Comparison of ENCODE assay signal across 12 mouse cellular contexts in genomic region chr4:43260096-43260495, GRCm38 (mm10). TPM values are rescaled to one million over a fixed set of nuclear protein-coding genes. Genes with fewer than 3 reads are reported as not detected.
DNase-seq lines count a peak whose midpoint lies in the region; ATAC-seq and TF ChIP-seq lines count a peak whose summit lies in the region.
"Had no signal": no experiment of that assay in that cellular context is flagged by ENCODE, and none has a peak within 500 bp of the region (broad histone marks: within the 10 kb centered on the region; RNA-seq: fewer than 3 reads in every experiment).

No protein-coding gene starts in this region.

- peak; percentile 4 for DNase-seq in embryo, embryonic 11 days
- DNase-seq in embryo, embryonic 10.5 days (ENCODE audit: low spot score): no peak
- DNase-seq in lung, embryonic 14.5 days: peak; percentile 60
- no peak for DNase-seq in lung, postnatal 0 days (ENCODE audit: low spot score)
- DNase-seq in embryonic facial prominence, embryonic 11.5 days (ENCODE audit: low spot score): peak; percentile 7
- DNase-seq in lung, postnatal 14 days: peak; percentile 31
- no peak for DNase-seq in forebrain, embryonic 14.5 days (ENCODE audit: low spot score)
- no peak for DNase-seq in left cerebral cortex, postnatal 4 days
- DNase-seq: cerebellum, adult 11-12 months; midbrain, embryonic 14.5 days; thymus, adult 2 months had no signal

- no peaks in the 10 kb centered on the region for H3K9me3 ChIP-seq in lung, embryonic 14.5 days (ENCODE audit: low read depth, low read length)
- no peaks in the 10 kb centered on the region for H3K9me3 ChIP-seq in lung, postnatal 0 days (ENCODE audit: low read length)
- no peaks in the 10 kb centered on the region for H3K9me3 ChIP-seq in embryonic facial prominence, embryonic 11.5 days (replicated peaks; ENCODE audit: control insufficient read depth, low read length)
- no peaks in the 10 kb centered on the region for H3K9me3 ChIP-seq in forebrain, embryonic 14.5 days (replicated peaks; ENCODE audit: control insufficient read depth, low read length)
- H3K9me3 ChIP-seq: neural tube, embryonic 12.5 days had no signal

- H3K4me3 ChIP-seq in lung, embryonic 14.5 days (ENCODE audit: low read depth, low read length): no peak overlapping the region
- H3K4me3 ChIP-seq in lung, postnatal 0 days (ENCODE audit: low read depth, low read length): no peak overlapping the region
- H3K4me3 ChIP-seq in embryonic facial prominence, embryonic 11.5 days (ENCODE audit: low read depth, low read length): no peak overlapping the region
- no peak overlapping the region for H3K4me3 ChIP-seq in forebrain, embryonic 14.5 days (ENCODE audit: low read depth, low read length)
- H3K4me3 ChIP-seq: neural tube, embryonic 12.5 days had no signal

- H3K36me3 ChIP-seq in lung, embryonic 14.5 days (ENCODE audit: insufficient read depth): no peaks in the 10 kb centered on the region
- no peaks in the 10 kb centered on the region for H3K36me3 ChIP-seq in lung, postnatal 0 days (ENCODE audit: insufficient read depth, low read length)
- H3K36me3 ChIP-seq in embryonic facial prominence, embryonic 11.5 days (replicated peaks; ENCODE audit: control insufficient read depth, insufficient read depth, low read depth, low read length): no peaks in the 10 kb centered on the region
- peaks cover 53% of the 10 kb centered on the region for H3K36me3 ChIP-seq in forebrain, embryonic 14.5 days (ENCODE audit: control insufficient read depth, insufficient read depth, low read length)

- intact Hi-C loops in left cerebral cortex, postnatal 4 days (cut with DNase I): no loop called here

- TF ChIP-seq EP300 in lung, postnatal 0 days (IDR thresholded peaks at IDR 0.05): no peak

- no peak for ATAC-seq in lung, embryonic 14.5 days (ENCODE audit: insufficient read depth)
- no peak for ATAC-seq in lung, postnatal 0 days
- no peak for ATAC-seq in embryonic facial prominence, embryonic 11.5 days (replicated peaks; ENCODE audit: insufficient number of reproducible peaks, low FRiP score, low TSS enrichment, low read depth)
- no peak for ATAC-seq in forebrain, embryonic 14.5 days

- no peak overlapping the region for H3K27ac ChIP-seq in lung, embryonic 14.5 days (ENCODE audit: low read depth)
- H3K27ac ChIP-seq in lung, postnatal 0 days (ENCODE audit: low read length): no peak overlapping the region
- H3K27ac ChIP-seq in embryonic facial prominence, embryonic 11.5 days (replicated peaks; ENCODE audit: low read depth, low read length): no peak overlapping the region
- H3K27ac ChIP-seq in forebrain, embryonic 14.5 days (ENCODE audit: low read depth, low read length): no peak overlapping the region
- H3K27ac ChIP-seq: neural tube, embryonic 12.5 days had no signal

- no peak overlapping the region for H3K4me2 ChIP-seq in lung, embryonic 14.5 days
- no peak overlapping the region for H3K4me2 ChIP-seq in lung, postnatal 0 days (replicated peaks; ENCODE audit: low read depth, low read length)
- no peak overlapping the region for H3K4me2 ChIP-seq in embryonic facial prominence, embryonic 11.5 days (ENCODE audit: low read depth, low read length)
- H3K4me2 ChIP-seq in forebrain, embryonic 14.5 days (ENCODE audit: low read length): no peak overlapping the region
- H3K4me2 ChIP-seq: neural tube, embryonic 12.5 days had no signal

- TF ChIP-seq CTCF in lung, embryonic 14.5 days (IDR thresholded peaks at IDR 0.05; ENCODE audit: low read depth): no peak
- TF ChIP-seq CTCF in lung, postnatal 0 days (IDR thresholded peaks at IDR 0.05): no peak

- 46% methylated on average over 5 of the region's 5 CpGs for WGBS in lung, embryonic 14.5 days
- 42% methylated on average over 5 of the region's 5 CpGs for WGBS in lung, postnatal 0 days
- 71% methylated on average over 5 of the region's 5 CpGs for WGBS in embryonic facial prominence, embryonic 11.5 days
- WGBS in forebrain, embryonic 14.5 days: 77% methylated on average over 5 of the region's 5 CpGs

- no peaks in the 10 kb centered on the region for H3K27me3 ChIP-seq in lung, embryonic 14.5 days (ENCODE audit: insufficient read depth, low read length)
- no peaks in the 10 kb centered on the region for H3K27me3 ChIP-seq in lung, postnatal 0 days (replicated peaks; ENCODE audit: insufficient read depth, low read length)
- H3K27me3 ChIP-seq in embryonic facial prominence, embryonic 11.5 days (ENCODE audit: control insufficient read depth, insufficient read depth, low read length): no peaks in the 10 kb centered on the region
- no peaks in the 10 kb centered on the region for H3K27me3 ChIP-seq in forebrain, embryonic 14.5 days (replicated peaks; ENCODE audit: control insufficient read depth, insufficient read depth, low read length)
- H3K27me3 ChIP-seq: neural tube, embryonic 12.5 days had no signal

- H3K9ac ChIP-seq in lung, embryonic 14.5 days: no peak overlapping the region
- H3K9ac ChIP-seq in lung, postnatal 0 days (replicated peaks; ENCODE audit: low read depth): no peak overlapping the region
- H3K9ac ChIP-seq in embryonic facial prominence, embryonic 11.5 days (replicated peaks; ENCODE audit: low read length): no peak overlapping the region
- H3K9ac ChIP-seq in forebrain, embryonic 14.5 days (ENCODE audit: low read length): no peak overlapping the region
- H3K9ac ChIP-seq: neural tube, embryonic 12.5 days had no signal

- H3K4me1 ChIP-seq in lung, embryonic 14.5 days (ENCODE audit: insufficient read depth): no peaks in the 10 kb centered on the region
- no peaks in the 10 kb centered on the region for H3K4me1 ChIP-seq in lung, postnatal 0 days (ENCODE audit: insufficient read depth, low read depth, low read length)
- no peaks in the 10 kb centered on the region; the same call in 1 of the 2 replicates for H3K4me1 ChIP-seq in embryonic facial prominence, embryonic 11.5 days (ENCODE audit: control insufficient read depth, insufficient read depth, low read length)
- no peaks in the 10 kb centered on the region for H3K4me1 ChIP-seq in forebrain, embryonic 14.5 days (ENCODE audit: control insufficient read depth, insufficient read depth, low read length)
- H3K4me1 ChIP-seq: neural tube, embryonic 12.5 days had no signal

RNA-seq across cellular contexts. Expression of gene Atp8b5, which starts 6.9 kb away (rescaled TPM):
- 0.28 and 0.42 TPM in 2 replicates for polyA plus RNA-seq in lung, embryonic 14.5 days (2014; fragmentation: Nextera tagmentation; extraction: Ambion mirVana)
- 0.14 and 0.21 TPM in 2 replicates for polyA plus RNA-seq in lung, postnatal 0 days (2015; fragmentation: Nextera tagmentation; extraction: Ambion mirVana)
- polyA plus RNA-seq in embryonic facial prominence, embryonic 11.5 days (2014; fragmentation: Nextera tagmentation; extraction: Ambion mirVana): 0.40 and 0.58 TPM in 2 replicates
- polyA plus RNA-seq in forebrain, embryonic 14.5 days (2014; fragmentation: Nextera tagmentation; extraction: Ambion mirVana): 0.46 and 0.79 TPM in 2 replicates
- under 1 TPM; 0.26 to 0.34 TPM for total RNA-seq in left cerebral cortex, postnatal 4 days (2021)

Comparison
In these comparisons a context has a peak if more than half of its experiments do, and no peak if none do; other contexts are left out.
1. DNase-seq: peak in embryo, embryonic 11 days (single experiment), lung, embryonic 14.5 days (single experiment), embryonic facial prominence, embryonic 11.5 days (single experiment) and lung, postnatal 14 days (single experiment); none in embryo, embryonic 10.5 days (single experiment), lung, postnatal 0 days (single experiment), forebrain, embryonic 14.5 days (single experiment) and left cerebral cortex, postnatal 4 days (single experiment).